ENCODE assay signal across 9 mouse cellular contexts in genomic region chr2:49734013-49734780, GRCm38 (mm10). TPM values are rescaled to one million over a fixed set of nuclear protein-coding genes. Genes with fewer than 3 reads are reported as not detected.
DNase-seq lines count a peak whose midpoint lies in the region; ATAC-seq lines count a peak whose summit lies in the region.
"Had no signal": no experiment of that assay in that cellular context is flagged by ENCODE, and none has a peak within 500 bp of the region (broad histone marks: within the 10 kb centered on the region; RNA-seq: fewer than 3 reads in every experiment).

No protein-coding gene starts in this region.

- H3K27me3 ChIP-seq in intestine, embryonic 15.5 days (replicated peaks), result no peaks in the 10 kb centered on the region
- H3K27me3 ChIP-seq in limb, embryonic 12.5 days, result no peaks in the 10 kb centered on the region
- H3K27me3 ChIP-seq in midbrain, embryonic 15.5 days (replicated peaks), result no peaks in the 10 kb centered on the region
- H3K27me3 ChIP-seq in splenic B cell, adult 2 months (ENCODE audit: control insufficient read depth, insufficient read depth, low read length, poor library complexity, severe bottlenecking), result no peaks in the 10 kb centered on the region

- intact Hi-C loops in gastrocnemius, postnatal 14 days (cut with DNase I; ENCODE audit: low total_unique reads), result loop anchor here (5.0 kb wide), 2 partner anchors 287 to 377 kb away; no protein-coding TSS in a partner anchor

- no peak overlapping the region for H3K4me2 ChIP-seq in intestine, embryonic 15.5 days (replicated peaks)
- peak overlapping the region; percentile 42 for H3K4me2 ChIP-seq in limb, embryonic 12.5 days
- H3K4me2 ChIP-seq in midbrain, embryonic 15.5 days, result no peak overlapping the region

- DNase-seq in urinary bladder, adult 18-20 months (ENCODE audit: low spot score in 2 of 2), result peak; percentile 32 to 40
- DNase-seq in urinary bladder, adult 2 months (ENCODE audit: low spot score), result no peak
- peak; percentile 69 for DNase-seq in gastrocnemius, postnatal 14 days
- peak; percentile 89 for DNase-seq in splenic B cell, adult 2 months (ENCODE audit: low read depth, low spot score)

- peak; percentile 65 for ATAC-seq in common myeloid progenitor, adult 5-6 weeks (replicated peaks; ENCODE audit: low read depth, poor library complexity, severe bottlenecking)
- peak; percentile 46 for ATAC-seq in intestine, embryonic 15.5 days
- peak; percentile 30; the same call in 1 of the 2 replicates for ATAC-seq in limb, embryonic 12.5 days (ENCODE audit: insufficient number of reproducible peaks, insufficient read depth, low FRiP score, low TSS enrichment, low read depth)
- peak; percentile 66 for ATAC-seq in midbrain, embryonic 15.5 days (replicated peaks)

- no peak overlapping the region for H3K27ac ChIP-seq in intestine, embryonic 15.5 days
- H3K27ac ChIP-seq in limb, embryonic 12.5 days, result peak overlapping the region; percentile 65
- H3K27ac ChIP-seq in midbrain, embryonic 15.5 days, result peak overlapping the region; percentile 48; the same call in 1 of the 2 replicates

- H3K9ac ChIP-seq in intestine, embryonic 15.5 days, result no peak overlapping the region
- H3K9ac ChIP-seq in limb, embryonic 12.5 days (replicated peaks), result no peak overlapping the region
- no peak overlapping the region for H3K9ac ChIP-seq in midbrain, embryonic 15.5 days

- no peak overlapping the region for H3K4me3 ChIP-seq in intestine, embryonic 15.5 days (replicated peaks)
- H3K4me3 ChIP-seq in limb, embryonic 12.5 days (replicated peaks), result peak overlapping the region; percentile 6; the same call in 1 of the 2 replicates
- no peak overlapping the region for H3K4me3 ChIP-seq in midbrain, embryonic 15.5 days
- H3K4me3 ChIP-seq: erythroblast, embryonic 14.5 days had no signal

- 53% methylated on average over 7 of the region's 7 CpGs for WGBS in intestine, embryonic 15.5 days
- 26% methylated on average over 7 of the region's 7 CpGs for WGBS in limb, embryonic 12.5 days
- whole genome bisulfite sequencing in midbrain, embryonic 15.5 days, result 50% methylated on average over 7 of the region's 7 CpGs

- no peaks in the 10 kb centered on the region; the same call in none of the 2 replicates for H3K4me1 ChIP-seq in intestine, embryonic 15.5 days (replicated peaks)
- peaks cover 50% of the 10 kb centered on the region for H3K4me1 ChIP-seq in limb, embryonic 12.5 days (replicated peaks)
- 0 out of 2 replicates have a peak, but pooled peaks cover 3% of the 10 kb centered on the region for H3K4me1 ChIP-seq in midbrain, embryonic 15.5 days

- no peaks in the 10 kb centered on the region for H3K36me3 ChIP-seq in intestine, embryonic 15.5 days
- peaks cover 35% of the 10 kb centered on the region for H3K36me3 ChIP-seq in limb, embryonic 12.5 days
- peaks cover 26% of the 10 kb centered on the region; the same call in 1 of the 2 replicates for H3K36me3 ChIP-seq in midbrain, embryonic 15.5 days (replicated peaks)
- H3K36me3 ChIP-seq in splenic B cell, adult 2 months (ENCODE audit: control insufficient read depth, insufficient read depth, low read length, poor library complexity, severe bottlenecking), result no peaks in the 10 kb centered on the region

- H3K9me3 ChIP-seq in intestine, embryonic 15.5 days, result no peaks in the 10 kb centered on the region
- H3K9me3 ChIP-seq in limb, embryonic 12.5 days, result no peaks in the 10 kb centered on the region
- no peaks in the 10 kb centered on the region for H3K9me3 ChIP-seq in midbrain, embryonic 15.5 days

RNA-seq across cellular contexts. Expression of gene Lypd6b, which starts 53.3 kb away (rescaled TPM):
- 6.8 and 7.7 TPM in 2 replicates for polyA plus RNA-seq in urinary bladder, adult 2 months (2012; rRNA removed)
- 4.7 TPM in 1 of 2 replicates, not detected in the other for total RNA-seq in common myeloid progenitor, adult 5-6 weeks (2017)
- total RNA-seq in gastrocnemius, postnatal 14 days (2021), result not detected
- 2.0 and 2.8 TPM in 2 replicates for polyA plus RNA-seq in intestine, embryonic 15.5 days (2015; fragmentation: Nextera tagmentation; extraction: Ambion mirVana)
- polyA plus RNA-seq in limb, embryonic 12.5 days (2016; fragmentation: Nextera tagmentation; extraction: Ambion mirVana), result 7.2 and 7.3 TPM in 2 replicates
- polyA plus RNA-seq in midbrain, embryonic 15.5 days (2015; fragmentation: Nextera tagmentation; extraction: Ambion mirVana), result 12.6 and 13.7 TPM in 2 replicates
- polyA plus RNA-seq: erythroblast, embryonic 14.5 days had no signal
